Mouse (Mus musculus) adrenal gland, postnatal 10 days (tissue): Measurements from ENCODE around the gene Slc41a2. TPM values are rescaled to one million over a fixed set of nuclear protein-coding genes. Genes with fewer than 3 reads are reported as not detected.

Source experiments
- DNase-seq: peaks from one replicate; pipeline ENCODE4 v3.0.0; 2021; ENCODE audit warnings: mixed read lengths
- total RNA-seq, 2 experiments: library from RNA; stranded (reverse); gene quantifications; 2 replicates each; pipeline ENCODE4 v1.2.3; 2021

The Slc41a2 gene
- total RNA-seq, 2 experiments from 2014 or later: 4.5 to 5.2 TPM

DNA sequence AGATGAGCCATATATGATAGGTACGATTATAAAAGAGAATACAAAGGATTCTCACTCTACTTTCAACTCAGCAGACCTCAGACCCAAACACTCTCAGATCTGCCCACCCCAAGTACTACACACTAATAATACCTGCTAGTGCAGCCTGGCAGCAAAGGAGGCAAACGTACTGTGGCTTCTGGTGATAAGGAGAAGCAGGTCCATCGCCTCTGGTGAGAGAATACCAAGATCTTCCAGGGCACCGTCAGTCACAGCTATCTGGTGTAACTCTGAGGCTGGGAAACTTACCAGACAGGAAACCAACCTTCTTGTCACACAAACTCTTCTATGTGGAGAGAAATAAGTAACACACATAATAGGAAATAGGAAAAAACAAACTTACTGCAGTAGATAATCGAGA is 24.6 kb downstream of the Slc41a2 start:
- no peak for DNase-seq

DNA sequence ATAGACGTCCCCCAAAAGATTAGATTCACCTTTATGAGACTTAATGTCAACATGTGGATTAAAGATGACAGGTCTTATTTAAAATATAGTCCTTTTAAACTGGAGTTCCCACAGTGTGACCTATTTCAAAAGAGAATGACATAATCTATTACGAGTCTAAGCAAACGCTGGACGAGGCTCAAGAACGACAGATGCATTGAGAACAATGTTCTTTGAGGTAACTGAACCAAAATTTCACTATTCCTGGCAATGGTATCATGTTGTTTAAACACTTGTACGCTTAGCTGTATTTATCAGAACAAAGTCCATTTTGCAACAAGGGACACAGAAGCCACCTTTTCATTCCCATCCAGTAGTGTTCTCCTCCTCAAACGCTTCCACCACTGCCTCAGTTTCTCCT is 27.3 kb downstream of the Slc41a2 start:
- no peak for DNase-seq

GRCm38 (mm10) chr10:83301687-83302086 is 36.0 kb downstream of the Slc41a2 start:
- peak; percentile 18 for DNase-seq

DNA sequence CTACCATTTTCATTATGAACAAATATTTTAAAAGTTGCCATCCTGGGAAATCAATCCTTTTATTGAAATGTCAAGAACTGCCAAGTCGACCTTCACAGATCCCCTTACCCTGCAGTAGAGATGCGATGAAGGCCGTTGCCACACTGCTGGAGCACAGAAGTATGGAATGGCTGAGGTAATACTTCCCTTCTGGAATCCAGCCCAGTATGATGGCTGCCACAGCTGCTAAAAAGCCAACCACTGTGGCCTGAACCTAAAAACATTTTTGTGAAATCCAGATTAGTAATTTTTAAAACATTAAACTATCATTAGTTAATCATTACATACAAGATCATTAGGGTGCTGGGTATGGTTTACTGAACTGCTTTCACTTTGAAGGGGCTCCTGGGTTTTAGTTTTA is 36.6 kb downstream of the Slc41a2 start:
- peak; percentile 8 for DNase-seq

- no peak for DNase-seq
Observed at GRCm38 (mm10) chr10:83297017-83297416, 40.7 kb downstream of the Slc41a2 start.

DNA sequence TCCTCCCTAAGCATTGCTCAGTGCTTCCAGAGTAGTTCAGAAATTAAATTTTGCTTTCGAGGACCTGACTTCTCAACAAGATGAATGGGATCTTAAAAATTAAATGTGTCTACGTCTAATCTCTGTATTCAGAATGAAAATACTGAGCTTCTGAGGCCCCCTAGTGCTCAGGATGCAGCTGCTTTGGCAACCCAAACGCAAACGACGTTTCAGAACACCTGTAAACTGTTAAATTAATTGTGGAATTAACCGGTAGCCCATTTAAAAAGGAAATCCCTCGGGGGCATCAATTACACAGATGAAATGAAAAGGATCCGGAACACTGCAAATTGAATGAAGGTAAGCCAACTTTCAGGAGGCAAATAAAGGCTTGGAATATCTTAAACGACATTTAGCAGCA is 42.9 kb downstream of the Slc41a2 start:
- DNase-seq: peak; percentile 10

DNA sequence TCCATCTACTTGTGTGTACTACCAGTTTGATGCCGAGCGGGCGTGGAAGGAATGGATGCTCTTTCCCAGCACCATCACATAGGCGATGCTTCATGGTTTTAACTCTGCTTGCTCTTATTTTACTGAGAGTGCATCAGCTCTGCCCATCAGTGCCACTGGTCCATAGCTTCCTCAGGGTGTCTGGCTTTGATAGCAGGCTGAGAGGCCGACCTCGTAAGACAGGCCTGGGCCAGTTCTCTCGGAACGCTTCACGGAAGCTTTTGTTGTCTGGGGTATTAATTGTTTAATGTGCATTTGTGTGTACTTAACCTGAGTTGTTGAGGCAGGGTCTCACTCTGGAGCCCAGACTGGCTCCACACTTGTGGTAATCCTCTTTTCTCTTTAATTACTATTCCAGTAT is 44.3 kb downstream of the Slc41a2 start:
- DNase-seq: no peak

- no peak for DNase-seq
Observed at GRCm38 (mm10) chr10:83291731-83292130, 46.0 kb downstream of the Slc41a2 start.

GRCm38 (mm10) chr10:83287828-83288227 is 49.9 kb downstream of the Slc41a2 start:
- DNase-seq: no peak

DNA sequence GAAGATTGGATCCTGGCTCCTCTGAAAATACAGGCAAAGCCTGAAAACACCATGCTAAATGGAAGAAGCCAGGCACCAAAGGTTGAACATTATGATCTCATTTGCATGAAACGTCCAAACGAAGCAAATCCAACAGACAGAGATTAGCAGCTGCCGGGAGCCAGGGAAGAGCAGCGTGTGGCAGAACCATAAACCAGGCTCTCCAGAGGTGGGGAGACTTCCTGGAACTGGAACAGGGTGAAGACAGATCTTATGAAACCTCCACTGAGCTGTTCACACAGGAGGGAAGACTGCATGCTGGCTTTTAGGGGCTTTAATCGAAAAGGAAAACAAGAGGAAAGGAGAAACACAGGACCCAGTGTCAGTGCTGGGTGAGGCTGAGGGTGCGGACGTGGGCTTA is 51.3 kb downstream of the Slc41a2 start:
- no peak for DNase-seq

DNA sequence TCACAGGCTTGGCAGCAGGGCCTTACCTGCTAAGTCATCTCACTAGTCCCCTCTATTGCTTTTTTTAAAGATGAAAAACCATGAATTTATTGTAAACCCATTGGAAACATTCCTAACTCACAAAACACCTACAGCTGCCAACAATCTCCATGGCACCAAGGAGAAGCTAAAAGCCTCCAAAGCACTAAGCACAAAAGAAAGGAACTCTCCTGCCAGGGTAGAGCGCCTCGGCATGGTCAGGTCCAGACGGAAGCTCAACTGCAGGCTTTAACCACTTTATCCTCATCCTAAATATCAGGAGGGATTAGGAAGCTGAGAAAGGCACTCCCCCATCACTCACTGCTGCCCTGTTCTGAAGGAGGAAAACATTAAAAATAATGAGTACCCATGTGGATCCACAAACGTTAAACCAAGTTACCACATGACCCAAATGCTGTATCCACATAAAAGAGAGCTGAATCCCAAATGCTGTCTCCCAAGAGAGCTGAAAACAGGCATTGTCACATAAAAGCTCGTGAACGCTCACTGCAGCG is 51.9 kb downstream of the Slc41a2 start:
- DNase-seq: no peak

DNA sequence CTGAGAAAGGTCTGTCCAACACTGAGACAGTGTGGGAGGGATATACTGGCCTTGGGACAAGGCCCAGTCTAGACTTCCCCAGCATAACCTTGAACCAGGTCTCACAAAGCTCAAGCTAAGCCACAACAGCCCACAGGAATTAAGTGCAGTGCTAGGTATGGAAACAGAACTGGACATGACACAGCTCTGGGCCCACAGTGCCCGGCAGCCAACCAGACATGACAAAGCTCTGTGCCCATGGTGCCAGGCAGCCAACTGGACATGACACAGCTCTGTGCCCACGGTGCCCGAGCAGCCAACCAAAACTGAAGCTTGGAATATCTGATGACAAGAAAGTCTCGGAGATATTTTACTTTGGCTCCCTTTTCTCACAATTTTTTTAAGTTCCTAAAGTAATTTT is 52.8 kb downstream of the Slc41a2 start:
- no peak for DNase-seq

- no peak for DNase-seq
Observed at GRCm38 (mm10) chr10:83266731-83267130, 71.0 kb downstream of the Slc41a2 start.

DNA sequence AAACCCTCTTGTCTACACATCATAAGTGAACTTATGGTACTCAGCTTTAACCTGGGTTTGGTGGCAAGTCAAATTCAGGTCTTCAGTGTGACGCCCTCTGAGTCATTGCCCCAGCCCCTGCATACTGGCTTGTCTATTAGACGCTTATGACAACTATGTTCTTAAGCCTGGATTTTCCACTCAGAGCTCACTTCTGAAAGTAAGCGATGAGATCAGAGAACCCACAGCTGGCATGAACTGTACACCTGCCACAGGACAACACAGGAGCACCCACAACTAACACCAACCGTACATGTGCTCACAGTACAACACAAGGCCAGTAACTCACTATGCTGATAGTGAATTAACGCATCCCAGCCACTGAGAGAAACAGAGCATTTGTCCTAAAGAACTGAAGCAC is 71.4 kb downstream of the Slc41a2 start:
- no peak for DNase-seq

GRCm38 (mm10) chr10:83264680-83265079 is 73.0 kb downstream of the Slc41a2 start:
- no peak for DNase-seq

DNA sequence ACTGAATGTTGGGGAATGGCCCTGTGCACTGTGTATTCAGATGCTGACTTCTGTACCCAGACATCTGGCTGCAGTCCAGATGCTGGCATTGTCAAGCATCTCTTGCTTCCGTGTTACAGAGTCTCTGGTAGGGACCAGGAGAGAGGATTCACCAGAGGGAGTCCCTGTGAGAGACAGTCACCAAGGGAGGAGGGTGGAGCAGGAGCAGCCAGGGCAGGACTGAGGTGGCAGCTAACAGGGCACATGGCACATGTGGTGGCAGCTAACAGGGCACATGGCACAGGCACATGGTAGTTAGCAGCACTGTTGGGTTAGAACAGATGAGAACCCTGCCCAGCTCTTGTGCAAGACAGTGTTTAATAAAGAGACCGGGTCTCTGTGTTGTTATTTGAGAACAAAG is 73.6 kb downstream of the Slc41a2 start:
- no peak for DNase-seq

- DNase-seq: no peak
Observed at GRCm38 (mm10) chr10:83261264-83261663, 76.4 kb downstream of the Slc41a2 start.

DNA sequence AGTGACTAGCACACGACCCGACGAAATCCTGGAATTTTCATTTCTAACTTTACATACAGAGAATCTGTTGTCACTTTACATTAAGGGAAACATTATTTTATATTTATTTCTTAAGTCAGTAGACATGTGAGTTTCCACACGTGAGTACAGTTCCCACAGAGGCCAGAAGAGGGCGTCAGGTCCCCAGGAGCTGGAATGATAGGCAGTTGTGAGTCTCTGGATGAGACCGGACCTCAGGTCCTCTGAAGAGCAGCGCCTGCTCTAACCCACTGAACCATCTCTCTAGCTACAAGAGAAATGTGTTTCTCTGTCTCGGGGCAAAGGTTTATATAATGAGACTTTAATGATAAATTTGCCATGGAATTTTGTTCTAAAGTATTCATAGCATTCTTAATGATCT is 86.3 kb downstream of the Slc41a2 start:
- peak; percentile 15 for DNase-seq

- no peak for DNase-seq
Observed at GRCm38 (mm10) chr10:83248036-83248435, 89.6 kb downstream of the Slc41a2 start.

GRCm38 (mm10) chr10:83245720-83246119 is 92.0 kb downstream of the Slc41a2 start:
- DNase-seq: no peak

DNA sequence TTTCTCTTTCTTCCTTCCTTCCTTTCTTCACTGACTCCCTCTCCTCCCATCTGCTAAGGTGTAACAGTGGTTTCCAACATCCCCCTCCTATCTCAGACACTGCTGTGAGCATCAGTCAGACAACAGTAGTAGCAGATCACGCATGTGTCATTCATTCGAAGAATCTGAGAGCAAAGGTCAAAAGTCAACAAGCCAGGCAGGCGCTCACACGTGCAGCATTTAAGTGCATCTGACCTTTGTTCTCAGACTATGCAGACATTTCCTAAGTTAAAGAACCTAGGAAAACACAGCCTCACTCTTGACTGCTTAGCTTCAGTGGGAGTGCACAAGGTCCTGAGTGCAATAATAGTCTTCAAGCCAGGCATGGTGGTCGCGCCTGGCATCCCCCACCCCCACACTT is 93.6 kb downstream of the Slc41a2 start:
- no peak for DNase-seq

GRCm38 (mm10) chr10:83242106-83242686 is 95.5 kb downstream of the Slc41a2 start:
- DNase-seq: no peak

DNA sequence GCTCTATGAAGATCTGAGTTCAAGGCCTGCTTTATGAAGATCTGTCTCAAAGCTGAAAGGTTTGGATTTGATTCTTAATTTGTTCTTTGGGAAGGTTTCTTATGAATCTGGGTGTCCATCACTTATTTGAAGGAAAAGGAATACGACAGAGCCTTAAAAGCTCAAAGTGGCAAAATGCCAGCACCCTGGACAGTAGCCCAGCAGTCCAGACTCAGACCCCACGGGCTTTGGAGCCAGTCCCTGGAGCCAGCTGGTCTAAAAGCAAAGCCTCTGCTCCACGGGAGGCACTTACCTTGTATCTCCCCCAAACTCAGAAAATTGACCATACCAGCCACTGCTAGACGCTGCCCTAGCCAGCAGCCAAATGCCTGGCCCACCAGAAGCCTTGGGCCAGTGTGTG is 103.3 kb downstream of the Slc41a2 start:
- peak; percentile 38 for DNase-seq

- no peak for DNase-seq
Observed at GRCm38 (mm10) chr10:83233967-83234366, 103.7 kb downstream of the Slc41a2 start.

DNA sequence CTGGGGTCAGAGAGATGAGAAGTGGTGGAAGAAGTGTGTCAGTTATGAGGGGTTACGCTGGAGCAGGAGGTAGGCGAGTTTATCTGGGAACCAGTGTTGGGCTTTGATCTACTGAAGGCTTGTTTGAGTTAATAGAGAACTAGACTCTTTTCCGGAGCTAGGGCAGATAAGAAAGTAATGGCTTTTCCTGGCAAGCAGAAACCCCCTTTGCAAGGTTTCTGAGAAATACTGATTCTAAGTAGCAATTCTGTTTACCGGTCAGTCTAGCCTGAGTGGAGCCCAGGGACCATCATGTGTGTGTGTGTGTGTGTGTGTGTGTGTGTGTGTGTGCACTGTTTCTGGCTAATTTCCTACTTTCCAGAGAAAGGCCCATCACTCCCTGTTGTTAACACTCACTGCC is 109.1 kb downstream of the Slc41a2 start:
- no peak for DNase-seq
